Mouse (Mus musculus) Muller cell, postnatal 12 days (primary cell): ENCODE results near the gene Col4a3bp.

Source experiments
- DNase-seq: peaks from one replicate; pipeline ENCODE4 v3.0.0-alpha.2; 2015; ENCODE audit errors: inconsistent ontology term

Col4a3bp gene

GRCm38 (mm10) chr13:96542081-96542889, at the start of gene Col4a3bp, which contains the start of gene Polk:
Gene Col4a3bp, plus strand, starts transcription at chr13:96542618.
Gene Polk, minus strand, starts transcription at chr13:96542579.
- DNase-seq: peak; percentile 100

- DNase-seq: no peak
These were observed 45.8 kb upstream of the Col4a3bp start for GRCm38 (mm10) chr13:96496630-96497029.

- DNase-seq: no peak
These were observed 42.5 kb upstream of the Col4a3bp start for GRCm38 (mm10) chr13:96499891-96500290.

GRCm38 (mm10) chr13:96505661-96506060, 36.8 kb upstream of the Col4a3bp start:
- DNase-seq: no peak

- no peak for DNase-seq
These were observed 36.1 kb upstream of the Col4a3bp start for GRCm38 (mm10) chr13:96506313-96506712.

- DNase-seq: no peak
These were observed 34.9 kb upstream of the Col4a3bp start for GRCm38 (mm10) chr13:96507541-96507940.

GRCm38 (mm10) chr13:96510635-96511034, 31.8 kb upstream of the Col4a3bp start:
- DNase-seq: peak; percentile 24

GRCm38 (mm10) chr13:96511262-96511661, 31.2 kb upstream of the Col4a3bp start:
- no peak for DNase-seq

GRCm38 (mm10) chr13:96511893-96512292, 30.5 kb upstream of the Col4a3bp start:
- DNase-seq: no peak

- DNase-seq: no peak
These were observed 28.1 kb upstream of the Col4a3bp start for GRCm38 (mm10) chr13:96514154-96514942.

GRCm38 (mm10) chr13:96516249-96516648, 26.2 kb upstream of the Col4a3bp start:
- DNase-seq: no peak

- no peak for DNase-seq
These were observed 25.1 kb upstream of the Col4a3bp start for GRCm38 (mm10) chr13:96517335-96517734.

- no peak for DNase-seq
These were observed 21.1 kb upstream of the Col4a3bp start for GRCm38 (mm10) chr13:96521294-96521693.

- DNase-seq: no peak
These were observed 15.4 kb upstream of the Col4a3bp start for GRCm38 (mm10) chr13:96527022-96527421.

- DNase-seq: no peak
These were observed 14.6 kb upstream of the Col4a3bp start for GRCm38 (mm10) chr13:96527856-96528255.

GRCm38 (mm10) chr13:96528776-96529175, 13.6 kb upstream of the Col4a3bp start:
- DNase-seq: no peak

- DNase-seq: no peak
These were observed 12.9 kb upstream of the Col4a3bp start for GRCm38 (mm10) chr13:96529542-96529941.

GRCm38 (mm10) chr13:96530064-96530463, 12.4 kb upstream of the Col4a3bp start:
- DNase-seq: peak; percentile 67

- no peak for DNase-seq
These were observed 10.2 kb upstream of the Col4a3bp start for GRCm38 (mm10) chr13:96532176-96532575.

- DNase-seq: peak; percentile 89
These were observed 8.7 kb upstream of the Col4a3bp start for GRCm38 (mm10) chr13:96533742-96534141.

- no peak for DNase-seq
These were observed 5.4 kb upstream of the Col4a3bp start for GRCm38 (mm10) chr13:96536821-96537572.

- no peak for DNase-seq
These were observed 4.3 kb upstream of the Col4a3bp start for GRCm38 (mm10) chr13:96538103-96538502.
